Mouse (Mus musculus): ENCODE results near the gene Rrp1. TPM values are rescaled to one million over a fixed set of nuclear protein-coding genes. Genes with fewer than 3 reads are reported as not detected.
"Not testable (repeated sequence)": the region's sequence is repeated elsewhere in the genome, so short reads cannot be mapped to it uniquely, and the experiment has no call there.

Gene Rrp1
- polyA plus RNA-seq, 1 experiment from 2014 or later: 277 TPM

DNA sequence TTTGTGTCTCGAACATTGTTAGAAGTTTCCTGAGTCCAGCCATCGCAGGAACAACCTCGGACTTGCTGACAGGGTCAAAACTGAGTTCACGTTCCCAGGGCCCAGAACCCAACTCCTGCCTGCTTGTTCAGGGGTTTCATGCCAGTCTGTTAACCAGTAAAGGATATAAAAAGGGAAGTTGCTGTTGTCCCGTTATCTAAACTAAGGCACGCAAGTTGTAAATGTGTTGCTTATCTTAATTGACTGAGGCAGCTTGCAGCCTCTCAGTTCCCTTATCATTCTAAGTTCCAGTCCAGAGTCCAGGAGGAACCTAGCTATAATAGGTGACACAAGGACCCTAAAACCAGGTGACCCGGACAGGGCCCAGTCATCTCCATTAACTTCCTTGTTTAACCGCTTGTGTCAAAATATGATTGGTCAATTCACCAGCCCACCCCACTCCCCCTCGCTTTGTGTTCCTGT, 46.0 kb downstream of the Rrp1 start:
- Histone ChIP-seq H3K27me3 (replicated peaks) (no peaks in the 10 kb centered on the region; the same call in 1 of the 2 replicates), H3K27ac (no peak overlapping the region), H3K36me3 (no peaks in the 10 kb centered on the region), H3K4me1 (replicated peaks) (0 out of 2 replicates have a peak, but pooled peaks cover 3% of the 10 kb centered on the region), H3K9ac (no peak overlapping the region), H3K4me2 (replicated peaks) (peak overlapping the region; percentile 39), H3K9me3 (no peaks in the 10 kb centered on the region), H3K4me3 (replicated peaks) (no peak overlapping the region)
- peak; percentile 94 for ATAC-seq
- WGBS: 33% methylated on average over 9 of the region's 9 CpGs

GRCm38 (mm10) chr10:78366195-78366834, 46.5 kb downstream of the Rrp1 start:
- Histone ChIP-seq H3K9me3 (no peaks in the 10 kb centered on the region), H3K9ac (no peak overlapping the region), H3K4me1 (replicated peaks) (0 out of 2 replicates have a peak, but pooled peaks cover 3% of the 10 kb centered on the region), H3K36me3 (no peaks in the 10 kb centered on the region), H3K4me2 (replicated peaks) (peak overlapping the region; percentile 39; the same call in 1 of the 2 replicates), H3K27me3 (replicated peaks) (no peaks in the 10 kb centered on the region; the same call in 1 of the 2 replicates), H3K27ac (no peak overlapping the region), H3K4me3 (replicated peaks) (no peak overlapping the region)
- 41% methylated on average over 5 of the region's 5 CpGs for WGBS
- ATAC-seq: no peak

- no peak for ATAC-seq
- Histone ChIP-seq H3K27me3 (replicated peaks) (no peaks in the 10 kb centered on the region; the same call in 1 of the 2 replicates), H3K4me1 (replicated peaks) (0 out of 2 replicates have a peak, but pooled peaks cover 3% of the 10 kb centered on the region), H3K4me2 (replicated peaks) (no peak overlapping the region), H3K9ac (no peak overlapping the region), H3K27ac (no peak overlapping the region), H3K36me3 (no peaks in the 10 kb centered on the region), H3K4me3 (replicated peaks) (no peak overlapping the region), H3K9me3 (no peaks in the 10 kb centered on the region)
- 75% methylated on average over 6 of the region's 6 CpGs for WGBS
These were observed 47.3 kb downstream of the Rrp1 start for GRCm38 (mm10) chr10:78365555-78365954.

GRCm38 (mm10) chr10:78364106-78364505, 48.7 kb downstream of the Rrp1 start:
- H3K36me3 ChIP-seq: no peaks in the 10 kb centered on the region
- H3K27me3 ChIP-seq (replicated peaks): no peaks in the 10 kb centered on the region; the same call in 1 of the 2 replicates
- no peak overlapping the region for H3K4me2 ChIP-seq (replicated peaks)
- H3K4me3 ChIP-seq (replicated peaks): no peak overlapping the region
- no peak overlapping the region for H3K27ac ChIP-seq
- no peak overlapping the region for H3K9ac ChIP-seq
- H3K4me1 ChIP-seq (replicated peaks): 0 out of 2 replicates have a peak, but pooled peaks cover 3% of the 10 kb centered on the region
- no peak for ATAC-seq
- H3K9me3 ChIP-seq: no peaks in the 10 kb centered on the region
- WGBS: 50% methylated on average over 2 of the region's 2 CpGs

- Histone ChIP-seq H3K9ac (no peak overlapping the region), H3K27me3 (replicated peaks) (no peaks in the 10 kb centered on the region; the same call in 1 of the 2 replicates), H3K4me1 (replicated peaks) (0 out of 2 replicates have a peak, but pooled peaks cover 3% of the 10 kb centered on the region), H3K4me3 (replicated peaks) (no peak overlapping the region), H3K9me3 (no peaks in the 10 kb centered on the region), H3K4me2 (replicated peaks) (no peak overlapping the region), H3K36me3 (no peaks in the 10 kb centered on the region), H3K27ac (no peak overlapping the region)
- 83% methylated on average over 6 of the region's 6 CpGs for WGBS
- ATAC-seq: no peak
These were observed 49.5 kb downstream of the Rrp1 start for GRCm38 (mm10) chr10:78363366-78363765.

GRCm38 (mm10) chr10:78361951-78362350, 50.9 kb downstream of the Rrp1 start:
- no peak overlapping the region for H3K4me3 ChIP-seq (replicated peaks)

GRCm38 (mm10) chr10:78360290-78360711, 52.5 kb downstream of the Rrp1 start:
- no peaks in the 10 kb centered on the region; the same call in 1 of the 2 replicates for H3K27me3 ChIP-seq (replicated peaks)
- no peak overlapping the region for H3K9ac ChIP-seq
- 73% methylated on average over 3 of the region's 3 CpGs for WGBS
- H3K27ac ChIP-seq: no peak overlapping the region
- H3K36me3 ChIP-seq: no peaks in the 10 kb centered on the region
- no peak for ATAC-seq
- no peaks in the 10 kb centered on the region for H3K4me1 ChIP-seq (replicated peaks)
- no peak overlapping the region for H3K4me2 ChIP-seq (replicated peaks)
- no peak overlapping the region for H3K4me3 ChIP-seq (replicated peaks)
- H3K9me3 ChIP-seq: no peaks in the 10 kb centered on the region

More at GRCm38 (mm10) chr10:78361951-78362350, 50.9 kb downstream of the Rrp1 start:
- no peaks in the 10 kb centered on the region for H3K36me3 ChIP-seq
- WGBS: 86% methylated on average over 2 of the region's 2 CpGs
- H3K9me3 ChIP-seq: no peaks in the 10 kb centered on the region
- no peaks in the 10 kb centered on the region; the same call in 1 of the 2 replicates for H3K27me3 ChIP-seq (replicated peaks)
- no peak overlapping the region for H3K27ac ChIP-seq
- H3K4me2 ChIP-seq (replicated peaks): no peak overlapping the region
- no peak for ATAC-seq
- no peak overlapping the region for H3K9ac ChIP-seq
- H3K4me1 ChIP-seq (replicated peaks): 0 out of 2 replicates have a peak, but pooled peaks cover 3% of the 10 kb centered on the region

DNA sequence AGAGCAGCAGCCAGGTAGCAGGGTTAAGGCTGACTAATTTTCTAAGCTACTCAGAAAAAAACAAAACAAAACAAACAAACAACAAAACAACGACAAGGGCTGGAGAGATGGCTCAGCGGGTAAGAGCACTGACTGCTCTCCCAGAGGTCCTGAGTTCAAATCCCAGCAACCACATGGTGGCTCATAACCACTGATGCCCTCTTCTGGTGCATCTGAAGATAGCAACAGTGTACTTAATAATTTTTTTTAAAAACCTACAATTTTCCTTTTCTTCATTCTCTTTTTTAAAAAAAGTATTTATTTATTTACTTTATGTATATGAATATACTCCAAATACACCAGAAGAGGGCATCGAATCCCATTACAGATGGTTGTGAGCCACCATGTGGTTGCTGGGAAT, 53.8 kb downstream of the Rrp1 start:
- not testable (repeated sequence) for H3K9ac ChIP-seq; H3K4me2 ChIP-seq (replicated peaks); H3K4me3 ChIP-seq (replicated peaks); ATAC-seq; H3K27me3 ChIP-seq (replicated peaks); H3K36me3 ChIP-seq; H3K9me3 ChIP-seq; H3K27ac ChIP-seq; H3K4me1 ChIP-seq (replicated peaks)
- WGBS: 90% methylated on average over 3 of the region's 3 CpGs

- no peak overlapping the region for H3K9ac ChIP-seq
- H3K27ac ChIP-seq: no peak overlapping the region
- H3K27me3 ChIP-seq (replicated peaks): no peaks in the 10 kb centered on the region; the same call in 1 of the 2 replicates
- no peaks in the 10 kb centered on the region for H3K4me1 ChIP-seq (replicated peaks)
- no peak overlapping the region for H3K4me3 ChIP-seq (replicated peaks)
- no peak overlapping the region for H3K4me2 ChIP-seq (replicated peaks)
- H3K36me3 ChIP-seq: no peaks in the 10 kb centered on the region
- WGBS: 84% methylated on average over 4 of the region's 4 CpGs
- no peaks in the 10 kb centered on the region for H3K9me3 ChIP-seq
- no peak for ATAC-seq
These were observed 54.6 kb downstream of the Rrp1 start for GRCm38 (mm10) chr10:78358266-78358665.

GRCm38 (mm10) chr10:78357742-78358141, 55.1 kb downstream of the Rrp1 start:
- Histone ChIP-seq H3K4me3 (replicated peaks) (no peak overlapping the region), H3K36me3 (no peaks in the 10 kb centered on the region), H3K27ac (no peak overlapping the region), H3K4me2 (replicated peaks) (no peak overlapping the region), H3K9me3 (no peaks in the 10 kb centered on the region), H3K9ac (no peak overlapping the region), H3K27me3 (replicated peaks) (no peaks in the 10 kb centered on the region), H3K4me1 (replicated peaks) (no peaks in the 10 kb centered on the region)
- no peak for ATAC-seq
- WGBS: 89% methylated on average over 5 of the region's 5 CpGs

- WGBS: 76% methylated on average over 1 of the region's 1 CpGs
- no peak for ATAC-seq
These were observed 56.8 kb downstream of the Rrp1 start for GRCm38 (mm10) chr10:78355931-78356593.

GRCm38 (mm10) chr10:78353196-78353595, 59.6 kb downstream of the Rrp1 start:
- Histone ChIP-seq H3K9ac (0 out of 2 replicates have a peak overlapping the region, but pooled peaks have one; percentile 99), H3K4me2 (replicated peaks) (no peak overlapping the region), H3K4me3 (replicated peaks) (no peak overlapping the region), H3K27ac (no peak overlapping the region), H3K36me3 (no peaks in the 10 kb centered on the region), H3K4me1 (replicated peaks) (peaks cover 17% of the 10 kb centered on the region), H3K27me3 (replicated peaks) (no peaks in the 10 kb centered on the region), H3K9me3 (no peaks in the 10 kb centered on the region)
- WGBS: 66% methylated on average over 4 of the region's 4 CpGs
- no peak for ATAC-seq

More at GRCm38 (mm10) chr10:78355931-78356593, 56.8 kb downstream of the Rrp1 start:
- H3K9me3 ChIP-seq: no peaks in the 10 kb centered on the region
- no peaks in the 10 kb centered on the region for H3K27me3 ChIP-seq (replicated peaks)
- no peak overlapping the region for H3K4me2 ChIP-seq (replicated peaks)
- H3K36me3 ChIP-seq: no peaks in the 10 kb centered on the region
- H3K9ac ChIP-seq: no peak overlapping the region
- no peak overlapping the region for H3K4me3 ChIP-seq (replicated peaks)
- peaks cover 2% of the 10 kb centered on the region for H3K4me1 ChIP-seq (replicated peaks)
- no peak overlapping the region for H3K27ac ChIP-seq
